Mouse (Mus musculus): ENCODE measurements around the gene Shc3.

DNA sequence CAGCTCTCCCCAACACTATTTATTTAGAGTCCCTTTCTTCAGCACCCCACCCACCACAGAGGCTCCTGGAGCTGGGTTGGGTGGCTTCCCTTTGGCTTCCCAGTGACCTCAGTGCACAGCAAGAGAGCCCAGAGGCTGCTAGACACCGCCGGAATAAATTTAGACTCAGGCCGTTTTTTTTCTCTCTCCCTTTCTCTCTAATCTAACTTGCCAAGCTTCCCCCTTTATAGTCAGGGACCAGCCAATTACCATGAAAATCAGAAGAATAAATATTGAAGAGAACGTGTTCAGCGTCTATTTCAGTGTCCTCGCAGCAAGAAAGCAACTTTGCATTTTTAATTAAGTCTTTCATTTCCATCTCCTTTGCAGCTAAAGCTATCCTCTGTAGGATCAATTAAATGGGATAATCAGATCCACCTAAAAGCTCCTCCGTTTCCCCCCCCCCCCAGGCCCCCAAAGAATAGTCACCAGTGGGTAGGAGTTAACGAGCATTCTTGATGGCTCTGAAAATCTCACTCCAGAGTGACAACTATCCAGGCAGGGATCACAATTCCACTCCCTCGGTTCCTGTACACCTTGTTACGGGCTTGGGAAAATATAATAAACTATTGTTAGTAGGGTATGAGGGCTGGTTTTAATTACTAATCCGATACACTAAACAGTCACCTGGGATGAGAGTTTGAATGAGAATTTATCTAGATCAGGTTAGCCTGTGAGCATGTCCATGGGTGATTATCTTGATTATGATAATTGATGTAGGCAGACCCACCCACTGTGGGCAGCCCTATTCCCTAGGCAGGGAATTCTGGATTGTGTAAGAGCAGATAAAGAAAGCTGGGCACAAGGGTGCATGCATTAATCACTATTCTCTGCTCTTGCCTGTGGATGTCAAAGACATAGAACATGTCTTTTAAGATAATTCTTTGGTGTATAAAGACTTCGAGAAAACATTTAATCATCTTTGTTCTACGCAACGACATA is 131.8 kb downstream of the Shc3 start:
- TF ChIP-seq CTCF (conservative IDR thresholded peaks at IDR 0.05 in 1 of 2, IDR thresholded peaks at IDR 0.05 in 1 of 2; ENCODE audit: low read depth in 2 of 2, low read length in 2 of 2) (no peak), EP300 (IDR thresholded peaks at IDR 0.05; ENCODE audit: low read length) (no peak), USF1 (IDR thresholded peaks at IDR 0.05; ENCODE audit: low read depth, low read length) (no peak), MXI1 (IDR thresholded peaks at IDR 0.05; ENCODE audit: low read depth, low read length) (no peak), TCF12 (IDR thresholded peaks at IDR 0.05; ENCODE audit: low read depth, low read length) (no peak), E2F4 (IDR thresholded peaks at IDR 0.05; ENCODE audit: insufficient replicate concordance, low read depth, low read length) (no peak)

Data from CH12.LX (cell line).